Mouse (Mus musculus) embryonic facial prominence, embryonic 12.5 days (tissue): ENCODE measurements around the gene Igfbp6. TPM values are rescaled to one million over a fixed set of nuclear protein-coding genes. Genes with fewer than 3 reads are reported as not detected.

Experiments used
- ATAC-seq: fragments of 200-750 bp; cut with Nextera tagmentation; 2 replicates; pipeline ENCODE4 v1.8.0; 2017; ENCODE audit not compliant: insufficient number of reproducible peaks, insufficient read depth, low FRiP score, low TSS enrichment
- H3K27ac ChIP-seq: fragments of 300-500 bp; sonication (generic); 2 replicates; pipeline ENCODE4 v1.5.1; 2016; ENCODE audit warnings: mild to moderate bottlenecking
- H3K27me3 ChIP-seq: fragments of 300-500 bp; sonication (generic); 2 replicates; pipeline ENCODE4 v1.6.1; 2016; ENCODE audit warnings: mild to moderate bottlenecking, moderate library complexity
- H3K36me3 ChIP-seq: fragments of 300-500 bp; sonication (generic); 2 replicates; pipeline ENCODE4 v1.6.1; 2016; ENCODE audit warnings: mild to moderate bottlenecking
- H3K4me1 ChIP-seq: fragments of 300-500 bp; sonication (generic); 2 replicates; pipeline ENCODE4 v1.6.1; 2016
- H3K4me2 ChIP-seq: fragments of 300-500 bp; sonication (generic); replicated peaks from 2 replicates; pipeline ENCODE4 v1.6.1; 2016; ENCODE audit warnings: mild to moderate bottlenecking, moderate library complexity
- H3K4me3 ChIP-seq: fragments of 300-500 bp; sonication (generic); 2 replicates; pipeline ENCODE4 v1.5.1; 2016; ENCODE audit warnings: mild to moderate bottlenecking
- H3K9ac ChIP-seq: fragments of 300-500 bp; sonication (generic); 2 replicates; pipeline ENCODE4 v1.6.1; 2016; ENCODE audit warnings: mild to moderate bottlenecking, moderate library complexity
- H3K9me3 ChIP-seq: fragments of 300-500 bp; sonication (generic); 2 replicates; pipeline ENCODE4 v1.6.1; 2016; ENCODE audit warnings: mild to moderate bottlenecking, moderate library complexity
- WGBS: fragments of 180-500 bp; shearing (Covaris S2); methylation state at CpG from one replicate; pipeline ENCODE4 v1.1.7; 2016; 5-methylcytosine and 5-hydroxymethylcytosine counted together
- polyA plus RNA-seq: library from polyadenylated mRNA; unstranded; fragments of >200 nt; fragmentation: Nextera tagmentation; extraction: Ambion mirVana; gene quantifications from 2 replicates; pipeline ENCODE4 v1.2.1, GENCODE M21; 2016

Gene Igfbp6
- polyA plus RNA-seq, 1 experiment from 2014 or later: 0.92 TPM

DNA sequence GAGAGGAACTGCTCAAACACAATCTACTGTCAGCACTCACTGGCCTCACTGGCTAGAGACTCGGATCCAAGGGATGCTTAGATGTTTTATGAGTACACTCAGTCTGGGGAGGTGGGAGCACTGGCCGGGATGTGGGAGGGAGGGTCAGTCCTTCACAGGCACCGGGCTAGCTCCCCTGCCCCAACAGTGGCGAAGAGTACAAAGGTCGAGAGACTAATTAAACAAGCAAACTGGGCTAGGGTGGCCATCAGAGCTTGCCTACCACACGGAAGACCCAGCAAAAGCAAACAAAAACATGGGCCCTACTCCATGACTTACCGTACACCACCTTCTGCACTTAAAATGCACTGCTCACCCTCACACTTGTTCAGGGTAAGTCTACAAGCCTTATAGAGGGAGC, 47.5 kb downstream of the Igfbp6 start:
- Histone ChIP-seq H3K36me3 (0 out of 2 replicates have a peak, but pooled peaks cover 11% of the 10 kb centered on the region), H3K9ac (no peak overlapping the region), H3K4me2 (no peak overlapping the region), H3K4me1 (peaks cover 5% of the 10 kb centered on the region; the same call in 1 of the 2 replicates), H3K4me3 (no peak overlapping the region), H3K27ac (no peak overlapping the region), H3K9me3 (no peaks in the 10 kb centered on the region), H3K27me3 (no peaks in the 10 kb centered on the region)
- no peak for ATAC-seq
- 61% methylated on average over 7 of the region's 7 CpGs for WGBS

DNA sequence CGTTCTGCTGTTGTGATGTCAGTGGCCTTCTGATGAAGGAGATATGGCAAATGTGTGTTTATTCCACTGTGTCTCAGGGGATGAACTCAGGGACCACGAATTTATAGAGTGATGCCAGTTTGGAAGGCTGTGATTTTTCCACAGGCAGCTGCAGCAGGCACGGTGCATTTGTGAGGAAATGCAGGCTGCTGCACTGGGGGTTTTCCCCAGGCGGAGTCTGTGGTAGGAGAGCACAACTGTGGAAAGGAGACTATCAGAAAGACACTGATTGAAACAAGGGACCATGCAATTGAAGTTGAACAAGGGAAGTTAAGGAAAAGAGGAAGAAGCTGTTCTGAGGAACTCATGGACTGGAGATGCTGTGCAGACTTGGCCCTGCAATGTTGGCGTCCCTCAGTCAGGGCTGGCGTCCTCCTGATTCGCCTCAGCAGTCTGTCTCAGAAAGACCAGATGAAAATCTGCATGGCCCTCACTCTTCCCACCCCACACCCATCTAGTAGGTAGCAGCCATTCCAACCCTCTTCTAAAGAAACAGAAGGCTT, 48.2 kb downstream of the Igfbp6 start:
- peaks cover 5% of the 10 kb centered on the region; the same call in 1 of the 2 replicates for H3K4me1 ChIP-seq
- no peaks in the 10 kb centered on the region for H3K9me3 ChIP-seq
- no peaks in the 10 kb centered on the region for H3K27me3 ChIP-seq
- WGBS: 72% methylated on average over 7 of the region's 7 CpGs
- H3K36me3 ChIP-seq: 0 out of 2 replicates have a peak, but pooled peaks cover 8% of the 10 kb centered on the region
- H3K9ac ChIP-seq: no peak overlapping the region
- no peak overlapping the region for H3K4me3 ChIP-seq
- no peak overlapping the region for H3K4me2 ChIP-seq
- no peak for ATAC-seq
- peak overlapping the region; percentile 17; the same call in 1 of the 2 replicates for H3K27ac ChIP-seq

DNA sequence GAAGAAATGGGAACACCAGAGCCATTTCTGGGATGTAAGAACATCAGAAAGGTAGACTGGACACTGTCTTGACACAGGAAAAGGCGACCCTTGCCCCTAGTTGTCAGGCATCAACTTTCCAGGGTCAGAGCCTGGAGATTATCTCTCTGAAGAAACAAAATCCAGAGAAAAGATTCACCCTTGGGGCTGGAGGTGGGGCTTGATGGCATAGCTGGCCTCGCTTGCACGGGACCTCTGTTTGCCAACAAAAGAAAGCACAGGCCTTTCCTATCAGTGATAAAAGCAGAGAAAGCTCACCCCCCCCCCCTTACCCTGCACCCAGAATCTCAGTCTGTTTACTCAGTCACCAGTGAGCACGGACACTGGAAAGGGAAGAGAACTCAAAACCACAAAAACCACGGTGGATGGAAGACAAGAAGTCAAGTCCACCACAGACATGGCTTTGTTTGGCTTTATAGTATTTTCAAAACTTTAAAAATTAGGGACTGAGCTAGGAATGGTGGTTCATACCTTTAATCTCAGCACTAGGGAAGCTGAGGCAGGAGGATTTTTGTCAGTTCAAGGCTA, 48.7 kb downstream of the Igfbp6 start:
- WGBS: 44% methylated on average over 5 of the region's 5 CpGs
- H3K9me3 ChIP-seq: no peaks in the 10 kb centered on the region
- peak overlapping the region; percentile 17; the same call in 1 of the 2 replicates for H3K27ac ChIP-seq
- H3K4me1 ChIP-seq: peaks cover 5% of the 10 kb centered on the region; the same call in 1 of the 2 replicates
- ATAC-seq: no peak
- 0 out of 2 replicates have a peak, but pooled peaks cover 7% of the 10 kb centered on the region for H3K36me3 ChIP-seq
- H3K9ac ChIP-seq: no peak overlapping the region
- H3K4me3 ChIP-seq: no peak overlapping the region
- no peaks in the 10 kb centered on the region for H3K27me3 ChIP-seq
- H3K4me2 ChIP-seq: no peak overlapping the region

DNA sequence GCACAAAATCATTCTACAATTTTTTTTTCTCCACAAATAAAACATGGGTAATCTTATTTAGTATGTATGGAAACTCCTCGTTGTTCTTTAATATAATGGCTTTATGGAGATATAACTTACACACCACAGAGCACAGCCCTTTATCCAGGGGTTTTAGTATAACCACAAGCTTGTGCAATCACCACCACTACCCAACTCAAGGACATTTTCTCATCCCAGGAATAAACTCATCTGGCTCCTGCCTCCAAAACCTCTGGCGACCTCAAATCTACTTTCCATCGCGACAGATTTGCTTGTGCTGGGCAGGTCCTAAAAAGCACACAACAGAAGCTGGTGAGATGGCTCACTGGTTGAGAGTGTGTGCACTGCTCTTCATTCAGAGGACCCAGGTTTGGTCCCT, 49.5 kb downstream of the Igfbp6 start:
- Histone ChIP-seq H3K9me3 (no peaks in the 10 kb centered on the region), H3K4me3 (no peak overlapping the region), H3K9ac (no peak overlapping the region), H3K4me2 (no peak overlapping the region), H3K27ac (no peak overlapping the region), H3K36me3 (no peaks in the 10 kb centered on the region), H3K27me3 (no peaks in the 10 kb centered on the region), H3K4me1 (peaks cover 5% of the 10 kb centered on the region; the same call in 1 of the 2 replicates)
- 86% methylated on average over 4 of the region's 4 CpGs for WGBS
- no peak for ATAC-seq

DNA sequence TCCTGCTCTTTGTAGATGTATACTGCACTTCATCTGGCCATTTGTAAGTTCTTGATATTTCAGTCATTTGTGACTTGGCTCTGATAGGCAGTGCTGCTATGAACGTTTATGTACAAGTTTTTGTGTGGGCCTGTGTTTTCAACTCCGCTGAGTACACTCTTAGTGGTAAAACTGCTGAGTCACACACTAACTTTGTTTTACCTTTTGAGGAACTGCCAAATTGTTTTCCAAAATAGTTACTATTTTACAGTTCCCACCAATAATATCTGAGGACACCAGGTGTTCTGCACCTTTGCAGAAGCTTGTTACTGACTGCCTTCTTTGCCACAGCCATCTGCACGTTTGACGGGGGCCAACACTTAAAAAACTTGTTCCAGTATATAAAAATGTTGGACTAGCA, 50.3 kb downstream of the Igfbp6 start:
- Histone ChIP-seq H3K4me2 (no peak overlapping the region), H3K27ac (no peak overlapping the region), H3K4me3 (no peak overlapping the region), H3K9me3 (no peaks in the 10 kb centered on the region), H3K4me1 (peaks cover 5% of the 10 kb centered on the region; the same call in 1 of the 2 replicates), H3K27me3 (no peaks in the 10 kb centered on the region), H3K36me3 (no peaks in the 10 kb centered on the region), H3K9ac (no peak overlapping the region)
- WGBS: 81% methylated on average over 4 of the region's 4 CpGs
- no peak for ATAC-seq

DNA sequence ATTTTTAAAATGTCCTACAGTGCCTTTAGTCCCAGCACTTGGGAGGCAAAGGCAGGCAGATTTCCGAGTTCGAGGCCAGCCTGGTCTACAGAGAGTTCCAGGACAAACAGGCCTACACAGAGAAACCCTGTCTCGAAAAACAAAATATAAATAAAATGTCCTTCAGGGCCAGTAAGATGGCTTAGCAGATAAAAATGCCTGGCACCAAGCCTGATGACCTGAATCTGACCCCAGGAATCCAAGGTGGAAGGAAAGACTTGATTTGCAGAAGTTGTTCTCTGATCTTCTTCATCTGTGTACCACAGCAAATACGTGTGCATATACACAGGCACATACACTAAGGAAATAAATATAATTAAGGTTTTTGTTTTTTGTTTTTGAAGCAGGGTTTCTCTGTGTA, 51.2 kb downstream of the Igfbp6 start:
- 76% methylated on average over 4 of the region's 4 CpGs for WGBS
- Histone ChIP-seq H3K27ac (no peak overlapping the region), H3K4me2 (no peak overlapping the region), H3K9ac (no peak overlapping the region), H3K4me1 (peaks cover 5% of the 10 kb centered on the region; the same call in 1 of the 2 replicates), H3K4me3 (no peak overlapping the region), H3K36me3 (peaks cover 2% of the 10 kb centered on the region; the same call in 1 of the 2 replicates), H3K9me3 (no peaks in the 10 kb centered on the region), H3K27me3 (no peaks in the 10 kb centered on the region)
- ATAC-seq: no peak

DNA sequence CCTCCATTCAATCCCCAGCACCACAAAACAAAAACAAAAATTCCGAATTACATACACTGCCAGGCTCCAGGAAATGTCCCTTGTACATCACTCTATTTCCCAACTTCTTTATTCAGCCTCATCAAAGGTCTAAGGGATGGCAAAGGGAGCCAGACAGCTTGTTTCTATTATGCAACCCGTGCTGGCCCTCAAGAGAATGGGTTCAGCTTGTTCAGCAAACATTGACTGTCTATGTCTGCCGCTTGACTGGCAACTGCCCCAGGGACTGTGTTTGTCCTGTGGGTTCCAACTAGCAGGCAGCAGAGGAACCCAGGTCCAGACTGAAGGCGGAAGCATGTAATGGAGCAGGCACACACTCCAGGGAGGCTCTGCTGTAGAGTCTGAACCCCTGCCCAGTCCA, 54.7 kb downstream of the Igfbp6 start:
- 74% methylated on average over 4 of the region's 4 CpGs for WGBS
- no peaks in the 10 kb centered on the region for H3K27me3 ChIP-seq
- no peak overlapping the region for H3K27ac ChIP-seq
- H3K4me1 ChIP-seq: peaks cover 6% of the 10 kb centered on the region; the same call in 1 of the 2 replicates
- H3K9me3 ChIP-seq: no peaks in the 10 kb centered on the region
- H3K4me3 ChIP-seq: no peak overlapping the region
- peaks cover 6% of the 10 kb centered on the region for H3K36me3 ChIP-seq
- no peak overlapping the region for H3K4me2 ChIP-seq
- no peak overlapping the region for H3K9ac ChIP-seq
- ATAC-seq: no peak

Other genes starting within 250 kb of the Igfbp6 start
- 0.20 and 0.68 TPM in 2 replicates for gene Krt4, start 219.6 kb upstream of the Igfbp6 start, polyA plus RNA-seq
- gene Krt79, start 204.0 kb upstream of the Igfbp6 start, polyA plus RNA-seq: 0.28 TPM in 1 of 2 replicates, not detected in the other
- 0.13 TPM in 1 of 2 replicates, not detected in the other for gene Krt78, start 190.1 kb upstream of the Igfbp6 start, polyA plus RNA-seq
- 45.6 and 56.5 TPM in 2 replicates for gene Krt8, start 139.9 kb upstream of the Igfbp6 start, polyA plus RNA-seq
- gene Krt18, start 116.2 kb upstream of the Igfbp6 start, polyA plus RNA-seq: 47.5 and 50.6 TPM in 2 replicates
- 113 and 120 TPM in 2 replicates for gene Eif4b, start 70.6 kb upstream of the Igfbp6 start, polyA plus RNA-seq
- gene Tns2, start 43.9 kb upstream of the Igfbp6 start, polyA plus RNA-seq: 29.6 and 34.0 TPM in 2 replicates
- 15.6 and 15.7 TPM in 2 replicates for gene Spryd3, start 8.1 kb upstream of the Igfbp6 start, polyA plus RNA-seq
- gene Soat2, start 6.2 kb downstream of the Igfbp6 start, polyA plus RNA-seq: 0.13 and 0.17 TPM in 2 replicates
- 114 and 119 TPM in 2 replicates for gene Zfp740, start 58.9 kb downstream of the Igfbp6 start, polyA plus RNA-seq
- gene Csad, start 60.4 kb downstream of the Igfbp6 start, polyA plus RNA-seq: 82.8 and 91.1 TPM in 2 replicates
- gene Itgb7, start 87.6 kb downstream of the Igfbp6 start, polyA plus RNA-seq: 1.9 and 2.6 TPM in 2 replicates
- gene Rarg, start 113.2 kb downstream of the Igfbp6 start, polyA plus RNA-seq: 121 and 123 TPM in 2 replicates
- 0.99 and 1.1 TPM in 2 replicates for gene Gm9918, start 126.2 kb downstream of the Igfbp6 start, polyA plus RNA-seq
- gene Mfsd5, start 135.1 kb downstream of the Igfbp6 start, polyA plus RNA-seq: 57.9 and 60.1 TPM in 2 replicates
- 36.1 and 37.1 TPM in 2 replicates for gene Espl1, start 151.9 kb downstream of the Igfbp6 start, polyA plus RNA-seq
- 433 and 448 TPM in 2 replicates for gene Pfdn5, start 181.8 kb downstream of the Igfbp6 start, polyA plus RNA-seq
- gene Myg1, start 187.3 kb downstream of the Igfbp6 start, polyA plus RNA-seq: 113 and 114 TPM in 2 replicates
- gene Aaas, start 206.4 kb downstream of the Igfbp6 start, polyA plus RNA-seq: 78.4 and 89.3 TPM in 2 replicates
- 8.5 and 9.4 TPM in 2 replicates for gene Sp7, start 222.8 kb downstream of the Igfbp6 start, polyA plus RNA-seq